Mouse (Mus musculus) heart, embryonic 13.5 days (tissue): ENCODE results near the gene Gtf3c2. TPM values are rescaled to one million over a fixed set of nuclear protein-coding genes. Genes with fewer than 3 reads are reported as not detected.
A peak's percentile ranks its signal among the peaks of the same experiment; 100 is the strongest.
"Not testable (repeated sequence)": the region's sequence is repeated elsewhere in the genome, so short reads cannot be mapped to it uniquely, and the experiment has no call there.

ENCODE experiments used
- ATAC-seq: fragments of 200-750 bp; cut with Nextera tagmentation; 2 replicates; pipeline ENCODE4 v1.8.0; 2017; ENCODE audit warnings: moderate TSS enrichment; ENCODE audit not compliant: insufficient number of reproducible peaks, low FRiP score, low TSS enrichment; ENCODE audit errors: extremely low read depth
- H3K27ac ChIP-seq: fragments of 300-500 bp; sonication (generic); replicated peaks from 2 replicates; pipeline ENCODE4 v1.5.1; 2015; ENCODE audit warnings: moderate library complexity, mild to moderate bottlenecking, inconsistent platforms
- H3K27me3 ChIP-seq: fragments of 300-500 bp; sonication (generic); replicated peaks from 2 replicates; pipeline ENCODE4 v1.6.1; 2015; ENCODE audit warnings: mild to moderate bottlenecking, inconsistent platforms
- H3K36me3 ChIP-seq: fragments of 300-500 bp; sonication (generic); 2 replicates; pipeline ENCODE4 v1.6.1; 2015; ENCODE audit warnings: mild to moderate bottlenecking, inconsistent platforms
- H3K4me1 ChIP-seq: fragments of 300-500 bp; sonication (generic); 2 replicates; pipeline ENCODE4 v1.6.1; 2015; ENCODE audit warnings: inconsistent platforms
- H3K4me2 ChIP-seq: fragments of 300-500 bp; sonication (generic); 2 replicates; pipeline ENCODE4 v1.6.1; 2015; ENCODE audit warnings: inconsistent platforms, mild to moderate bottlenecking, moderate library complexity
- H3K4me3 ChIP-seq: fragments of 300-500 bp; sonication (generic); 2 replicates; pipeline ENCODE4 v1.5.1; 2015; ENCODE audit warnings: moderate library complexity, mild to moderate bottlenecking, inconsistent platforms
- H3K9ac ChIP-seq: fragments of 300-500 bp; sonication (generic); 2 replicates; pipeline ENCODE4 v1.6.1; 2015; ENCODE audit warnings: inconsistent platforms, mild to moderate bottlenecking, moderate library complexity
- H3K9me3 ChIP-seq: fragments of 300-500 bp; sonication (generic); 2 replicates; pipeline ENCODE4 v1.6.1; 2016; ENCODE audit warnings: inconsistent platforms
- WGBS: fragments of 180-500 bp; shearing (Covaris S2); methylation state at CpG from one replicate; pipeline ENCODE4 v1.1.7; 2015; ENCODE audit warnings: mixed read lengths; 5-methylcytosine and 5-hydroxymethylcytosine counted together
- polyA plus RNA-seq: library from polyadenylated mRNA; unstranded; fragments of >200 nt; fragmentation: Nextera tagmentation; extraction: Ambion mirVana; gene quantifications from 2 replicates; pipeline ENCODE4 v1.2.1, GENCODE M21; 2015

Gtf3c2 gene
- 45.3 and 47.8 TPM in 2 replicates for polyA plus RNA-seq

- H3K9ac ChIP-seq = peak within 1 kb of the TSS; percentile 92
- peaks cover 20% of the 10 kb centered on the region for H3K4me1 ChIP-seq
- peak; percentile 89 for ATAC-seq
- peak within 1 kb of the TSS; percentile 97 for H3K27ac ChIP-seq
- no peaks in the 10 kb centered on the region for H3K9me3 ChIP-seq
- H3K36me3 ChIP-seq = peaks cover 9% of the 10 kb centered on the region; the same call in 1 of the 2 replicates
- peak within 1 kb of the TSS; percentile 98 for H3K4me2 ChIP-seq
- H3K4me3 ChIP-seq = peak within 1 kb of the TSS; percentile 84
- WGBS = under 1% methylated on average over 59 of the region's 59 CpGs
- no peaks in the 10 kb centered on the region for H3K27me3 ChIP-seq
These were observed at the start of gene Gtf3c2, which contains the start of gene Gm29609 for GRCm38 (mm10) chr5:31179766-31180630. Gene Gtf3c2 (minus strand): TSS chr5:31180144. Gene Gm29609 (minus strand): TSS chr5:31179911.

DNA sequence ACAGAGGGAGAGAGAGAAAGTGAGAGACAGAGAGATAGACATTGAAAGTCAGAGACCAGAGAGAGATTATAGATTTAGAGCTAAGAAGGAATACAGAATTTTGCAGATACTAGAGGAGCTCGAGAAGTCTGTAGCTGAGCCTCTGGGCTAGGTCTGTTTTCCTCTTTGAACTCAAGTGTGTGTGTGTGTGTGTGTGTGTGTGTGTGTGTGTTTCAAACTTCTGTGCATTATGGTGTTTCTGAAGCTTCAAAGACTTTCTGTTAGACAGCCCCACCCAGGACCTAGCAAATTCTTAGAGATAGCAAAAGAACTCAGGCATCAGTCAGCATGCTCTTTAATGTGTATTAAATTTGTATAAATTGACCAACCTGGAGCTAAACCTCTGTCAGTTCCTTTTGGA is 46.7 kb upstream of the Gtf3c2 start:
- Histone ChIP-seq H3K27ac (no peak overlapping the region), H3K4me3 (no peak overlapping the region), H3K9ac (no peak overlapping the region), H3K27me3 (no peaks in the 10 kb centered on the region), H3K4me1 (peaks cover 3% of the 10 kb centered on the region), H3K36me3 (no peaks in the 10 kb centered on the region), H3K4me2 (no peak overlapping the region), H3K9me3 (no peaks in the 10 kb centered on the region)
- WGBS = 61% methylated on average over 1 of the region's 1 CpGs
- ATAC-seq = no peak

GRCm38 (mm10) chr5:31222696-31223095 is 42.8 kb upstream of the Gtf3c2 start:
- H3K4me2 ChIP-seq = no peak overlapping the region
- H3K4me1 ChIP-seq = peaks cover 26% of the 10 kb centered on the region
- H3K9ac ChIP-seq = no peak overlapping the region
- H3K9me3 ChIP-seq = no peaks in the 10 kb centered on the region
- 88% methylated on average over 9 of the region's 9 CpGs for WGBS
- H3K36me3 ChIP-seq = no peaks in the 10 kb centered on the region
- H3K27me3 ChIP-seq = no peaks in the 10 kb centered on the region
- ATAC-seq = no peak
- H3K4me3 ChIP-seq = no peak overlapping the region
- no peak overlapping the region for H3K27ac ChIP-seq

DNA sequence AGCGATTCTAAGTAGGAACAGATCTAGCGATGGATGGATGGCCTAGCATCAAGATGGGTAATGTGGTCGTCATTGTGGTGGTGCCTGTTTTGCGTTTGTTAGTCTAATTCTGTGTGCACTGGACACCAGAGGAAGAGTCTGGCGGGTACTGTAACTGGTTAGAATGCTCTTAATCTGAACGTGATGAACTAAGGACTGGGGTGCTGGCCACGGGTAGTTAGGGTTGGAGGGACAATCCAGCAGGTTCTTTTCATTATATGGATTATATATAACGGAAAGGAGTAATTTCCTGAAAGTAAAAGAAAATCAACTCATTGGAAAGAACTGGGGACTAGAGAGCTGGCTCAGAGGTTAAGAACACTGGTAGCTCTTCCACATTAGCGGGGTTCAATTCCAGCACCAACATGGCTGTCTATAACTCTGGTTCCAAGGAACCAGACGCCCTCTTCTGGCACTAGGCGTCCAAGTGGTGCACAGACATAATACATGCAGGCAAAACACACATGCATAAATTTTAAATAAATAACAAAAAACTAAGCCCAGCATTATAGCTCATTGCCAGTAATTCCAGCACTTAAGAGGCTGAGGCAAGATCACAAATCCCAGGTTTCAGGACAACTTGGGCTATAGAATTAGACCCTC is 41.5 kb upstream of the Gtf3c2 start:
- Histone ChIP-seq H3K27ac (peak overlapping the region; percentile 95), H3K4me1 (peaks cover 29% of the 10 kb centered on the region), H3K9me3 (no peaks in the 10 kb centered on the region), H3K27me3 (no peaks in the 10 kb centered on the region), H3K4me2 (peak overlapping the region; percentile 90), H3K4me3 (peak overlapping the region; percentile 97), H3K36me3 (no peaks in the 10 kb centered on the region), H3K9ac (peak overlapping the region; percentile 87)
- 16% methylated on average over 11 of the region's 11 CpGs for WGBS
- ATAC-seq = no peak

- peak within 1 kb of the TSS; percentile 97 for H3K9ac ChIP-seq
- H3K4me3 ChIP-seq = peak within 1 kb of the TSS; percentile 97
- H3K36me3 ChIP-seq = 0 out of 2 replicates have a peak, but pooled peaks cover 3% of the 10 kb centered on the region
- WGBS = under 1% methylated on average over 70 of the region's 70 CpGs
- no peaks in the 10 kb centered on the region for H3K27me3 ChIP-seq
- no peaks in the 10 kb centered on the region for H3K9me3 ChIP-seq
- peak within 1 kb of the TSS; percentile 90 for H3K4me2 ChIP-seq
- H3K27ac ChIP-seq = peak within 1 kb of the TSS; percentile 95
- peaks cover 29% of the 10 kb centered on the region for H3K4me1 ChIP-seq
- peak; percentile 93 for ATAC-seq
These were observed 40.7 kb upstream of the Gtf3c2 start, which contains the start of gene Ppm1g for GRCm38 (mm10) chr5:31220448-31221303. Gene Ppm1g (minus strand): TSS chr5:31220687.

DNA sequence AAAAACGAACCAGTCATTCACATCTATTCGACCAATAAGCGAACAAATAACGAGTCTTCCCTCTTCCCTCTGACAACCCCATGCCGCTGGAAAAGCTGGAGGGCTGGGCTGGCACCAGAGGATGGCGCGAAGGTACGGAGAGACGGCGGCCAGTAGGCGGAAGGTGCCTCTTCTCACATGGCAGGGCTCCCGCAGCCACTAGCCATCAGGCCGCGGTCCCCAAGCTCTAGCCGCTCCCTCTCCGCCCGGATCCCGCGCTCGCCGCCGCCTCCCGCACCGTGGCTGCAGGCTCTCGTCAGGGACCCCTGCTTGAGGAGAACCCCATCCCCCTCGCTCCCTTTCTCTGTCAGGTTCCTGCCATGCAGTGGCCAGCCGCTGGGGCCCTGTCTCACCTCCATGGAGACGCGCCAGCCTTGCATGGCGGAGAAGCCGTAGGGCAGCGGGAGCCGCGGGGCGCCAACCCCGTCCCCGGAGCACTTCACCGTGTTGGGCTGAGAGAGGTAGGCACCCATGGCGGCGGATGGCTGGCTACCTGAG is 40.0 kb upstream of the Gtf3c2 start:
- H3K9me3 ChIP-seq = no peaks in the 10 kb centered on the region
- peak; percentile 29 for ATAC-seq
- H3K4me2 ChIP-seq = peak overlapping the region; percentile 90
- H3K27ac ChIP-seq = peak overlapping the region; percentile 95
- WGBS = under 1% methylated on average over 40 of the region's 40 CpGs
- peak overlapping the region; percentile 97 for H3K4me3 ChIP-seq
- H3K9ac ChIP-seq = peak overlapping the region; percentile 97
- 0 out of 2 replicates have a peak, but pooled peaks cover 3% of the 10 kb centered on the region for H3K36me3 ChIP-seq
- no peaks in the 10 kb centered on the region for H3K27me3 ChIP-seq
- peaks cover 29% of the 10 kb centered on the region for H3K4me1 ChIP-seq

GRCm38 (mm10) chr5:31219474-31219873 is 39.5 kb upstream of the Gtf3c2 start:
- H3K27me3 ChIP-seq = no peaks in the 10 kb centered on the region
- 0 out of 2 replicates have a peak, but pooled peaks cover 3% of the 10 kb centered on the region for H3K36me3 ChIP-seq
- no peaks in the 10 kb centered on the region for H3K9me3 ChIP-seq
- peak overlapping the region; percentile 90 for H3K4me2 ChIP-seq
- ATAC-seq = no peak
- WGBS = 1% methylated on average over 11 of the region's 11 CpGs
- peak overlapping the region; percentile 97 for H3K4me3 ChIP-seq
- peaks cover 29% of the 10 kb centered on the region for H3K4me1 ChIP-seq
- H3K27ac ChIP-seq = peak overlapping the region; percentile 95
- peak overlapping the region; percentile 97 for H3K9ac ChIP-seq

GRCm38 (mm10) chr5:31219070-31219469 is 39.1 kb upstream of the Gtf3c2 start:
- Histone ChIP-seq H3K4me2 (peak overlapping the region; percentile 90), H3K9ac (peak overlapping the region; percentile 97), H3K4me3 (peak overlapping the region; percentile 97), H3K36me3 (0 out of 2 replicates have a peak, but pooled peaks cover 3% of the 10 kb centered on the region), H3K4me1 (peaks cover 29% of the 10 kb centered on the region), H3K9me3 (no peaks in the 10 kb centered on the region), H3K27ac (peak overlapping the region; percentile 13; the same call in 1 of the 2 replicates), H3K27me3 (no peaks in the 10 kb centered on the region)
- WGBS = 2% methylated on average over 2 of the region's 2 CpGs
- ATAC-seq = no peak

DNA sequence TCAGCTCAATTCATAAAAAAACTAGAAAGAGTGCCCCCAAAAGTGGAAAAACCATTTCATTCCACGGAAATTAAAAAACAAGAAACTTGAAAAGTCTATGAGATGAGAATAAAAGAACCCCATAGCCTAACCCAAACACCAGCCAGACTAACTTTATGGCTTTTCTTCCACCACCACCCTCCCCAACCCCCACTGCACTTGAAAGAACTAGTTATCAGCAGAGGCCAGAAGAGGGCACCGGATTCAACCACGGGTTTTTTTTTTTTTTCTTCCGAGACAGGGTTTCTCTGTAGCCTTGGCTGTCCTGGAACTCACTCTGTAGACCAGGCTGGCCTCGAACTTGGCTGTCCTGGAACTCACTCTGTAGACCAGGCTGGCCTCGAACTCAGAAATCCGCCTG is 38.4 kb upstream of the Gtf3c2 start:
- H3K9ac ChIP-seq = no peak overlapping the region
- peak overlapping the region; percentile 90 for H3K4me2 ChIP-seq
- no peaks in the 10 kb centered on the region for H3K9me3 ChIP-seq
- 40% methylated on average over 7 of the region's 7 CpGs for whole genome bisulfite sequencing
- H3K36me3 ChIP-seq = 0 out of 2 replicates have a peak, but pooled peaks cover 3% of the 10 kb centered on the region
- H3K27me3 ChIP-seq = no peaks in the 10 kb centered on the region
- H3K27ac ChIP-seq = no peak overlapping the region
- peak overlapping the region; percentile 17; the same call in 1 of the 2 replicates for H3K4me3 ChIP-seq
- ATAC-seq = no peak
- H3K4me1 ChIP-seq = peaks cover 29% of the 10 kb centered on the region

GRCm38 (mm10) chr5:31216554-31216953 is 36.6 kb upstream of the Gtf3c2 start:
- H3K27ac ChIP-seq, ATAC-seq, H3K9me3 ChIP-seq, H3K9ac ChIP-seq, H3K36me3 ChIP-seq, H3K4me3 ChIP-seq, H3K27me3 ChIP-seq, H3K4me2 ChIP-seq: not testable (repeated sequence)
- WGBS = 83% methylated on average over 6 of the region's 6 CpGs
- H3K4me1 ChIP-seq = peaks cover 25% of the 10 kb centered on the region
